Mouse (Mus musculus) CD4-positive, CD25-positive, alpha-beta regulatory T cell, adult 2 months (primary cell): ENCODE results near the gene Six5.
"Not testable (repeated sequence)": the region's sequence is repeated elsewhere in the genome, so short reads cannot be mapped to it uniquely, and the experiment has no call there.

Experiments used
- DNase-seq: peaks from one replicate; pipeline ENCODE4 v3.0.0-alpha.2; 2012; ENCODE audit warnings: low read depth, low spot score

Six5 gene

DNA sequence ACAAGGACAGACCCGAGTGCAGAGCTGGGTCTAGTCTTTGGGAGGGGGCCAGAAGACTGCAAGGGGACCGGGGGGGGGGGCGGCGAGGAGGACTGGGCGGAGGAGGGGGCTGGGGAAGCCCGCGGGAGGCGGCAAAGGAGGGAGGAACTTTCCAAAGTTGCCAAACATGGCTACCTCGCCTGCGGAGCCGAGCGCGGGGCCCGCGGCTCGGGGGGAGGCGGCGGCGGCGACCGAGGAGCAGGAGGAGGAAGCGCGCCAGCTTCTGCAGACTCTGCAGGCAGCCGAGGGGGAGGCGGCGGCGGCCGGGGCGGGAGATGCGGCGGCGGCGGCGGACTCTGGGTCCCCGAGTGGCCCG is at the start of gene Six5:
Gene Six5, plus strand, starts transcription at position 124 of the 355 bp plus-strand sequence.
- peak; percentile 71 for DNase-seq

DNA sequence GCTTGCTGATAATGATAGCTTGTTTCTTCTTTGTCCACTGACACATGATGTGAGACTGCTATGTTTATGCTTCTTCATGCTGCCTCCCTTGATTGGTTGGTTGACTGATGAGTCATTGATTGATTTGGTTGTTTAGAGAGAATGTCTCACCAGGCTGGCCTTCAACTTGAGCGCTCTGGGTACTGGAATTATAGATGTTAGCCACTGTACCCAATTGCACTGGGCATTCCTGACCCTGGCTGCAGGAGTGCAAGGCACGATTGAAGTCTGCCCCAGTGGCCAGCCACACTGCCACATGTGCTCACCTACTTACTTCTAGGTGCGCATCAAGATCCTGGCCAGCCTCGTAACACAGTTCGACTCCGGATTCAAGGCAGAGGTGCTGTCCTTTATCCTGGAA is 49.8 kb upstream of the Six5 start:
- DNase-seq = no peak

- DNase-seq = no peak
Measured at GRCm38 (mm10) chr7:19046286-19047069, 47.9 kb upstream of the Six5 start.

DNA sequence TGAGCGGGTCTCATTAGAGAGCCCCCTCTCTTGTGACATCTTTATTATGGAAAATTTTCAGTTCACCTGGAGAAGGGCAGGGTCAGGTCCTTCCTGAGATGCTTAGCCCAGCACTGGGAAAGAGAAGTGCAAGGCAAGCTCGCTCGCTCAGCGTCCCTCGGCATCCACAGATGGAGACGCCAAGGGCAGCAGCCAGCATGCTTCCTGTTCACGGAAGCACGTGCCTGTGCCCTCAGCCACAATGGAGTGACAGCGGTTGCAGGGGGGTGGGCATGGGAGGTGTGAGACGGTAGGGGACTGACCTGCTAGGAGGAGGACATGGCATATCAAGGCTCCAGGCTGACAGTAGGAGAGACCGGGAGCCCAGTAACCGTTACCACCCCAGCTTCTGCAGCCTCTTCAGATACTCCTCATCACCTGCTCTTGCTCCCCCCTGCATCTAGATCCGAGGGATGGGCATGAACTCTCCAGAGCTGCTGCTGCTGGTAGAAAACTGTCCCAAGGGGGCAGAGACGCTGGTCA is 46.3 kb upstream of the Six5 start:
- DNase-seq = no peak

- DNase-seq = no peak
Measured at GRCm38 (mm10) chr7:19049252-19049651, 45.1 kb upstream of the Six5 start.

- no peak for DNase-seq
Measured at GRCm38 (mm10) chr7:19050172-19050571, 44.2 kb upstream of the Six5 start.

DNA sequence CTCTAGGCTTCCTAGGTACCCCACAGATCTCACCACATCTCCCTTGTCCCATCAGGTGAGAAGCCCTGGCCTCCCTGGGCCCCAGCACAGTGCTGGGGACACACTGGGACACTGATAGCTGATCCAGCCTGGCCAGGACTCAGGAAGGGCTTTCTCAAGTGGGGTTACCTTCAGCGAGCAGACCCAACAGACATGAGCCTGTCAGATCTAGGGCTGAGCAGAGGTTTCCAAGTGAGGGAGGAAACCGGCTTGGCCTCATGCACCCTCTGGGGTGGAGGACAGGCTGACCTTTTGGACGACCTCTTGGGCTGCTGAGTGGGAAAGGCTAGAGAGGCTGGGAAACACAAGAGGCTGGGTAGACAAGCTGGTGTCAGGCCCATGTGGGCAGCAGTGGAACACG is 43.2 kb upstream of the Six5 start:
- DNase-seq = no peak

DNA sequence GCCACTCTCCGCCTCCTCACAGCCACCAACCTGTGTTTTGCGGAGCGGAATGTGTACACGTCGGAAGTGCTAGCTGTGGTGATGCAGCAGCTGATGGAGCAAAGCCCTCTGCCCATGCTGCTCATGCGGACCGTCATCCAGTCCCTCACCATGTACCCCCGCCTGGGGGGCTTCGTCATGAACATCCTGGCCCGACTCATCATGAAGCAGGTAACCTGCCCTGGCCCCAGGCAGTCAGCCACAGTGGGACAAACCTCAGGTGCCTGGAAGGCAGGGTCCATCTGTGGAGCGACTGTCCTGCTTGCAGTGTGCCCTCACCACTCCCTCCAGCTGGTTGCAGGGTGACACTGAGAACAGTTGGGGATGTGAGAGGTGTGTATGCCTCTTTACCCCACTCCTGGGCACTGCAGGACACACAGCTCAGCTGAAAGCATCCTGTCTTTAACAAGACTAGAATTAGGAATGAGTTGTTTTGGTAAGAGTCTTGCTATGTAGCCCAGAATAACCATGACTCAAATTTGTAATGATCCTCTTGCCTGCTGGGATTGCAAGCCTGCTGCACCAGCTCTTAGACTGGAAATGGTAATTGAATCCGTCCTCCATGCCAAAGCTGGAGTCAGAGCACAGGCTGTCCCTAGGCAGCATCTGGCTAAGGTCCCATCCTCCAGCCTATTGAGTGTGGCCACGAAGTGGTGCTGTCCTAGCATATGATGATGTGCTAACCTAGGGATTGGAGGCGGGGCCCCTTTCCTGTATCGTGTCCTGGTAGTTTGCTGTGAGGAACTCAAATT is 41.9 kb upstream of the Six5 start:
- no peak for DNase-seq

- DNase-seq = no peak
Measured at GRCm38 (mm10) chr7:19053136-19053532, 41.3 kb upstream of the Six5 start.

GRCm38 (mm10) chr7:19054047-19054776 is 40.2 kb upstream of the Six5 start, which contains the start of gene Rsph6a:
TSS of gene Rsph6a (plus strand) at chr7:19054690.
- peak; percentile 28 for DNase-seq

- DNase-seq = no peak
Measured at GRCm38 (mm10) chr7:19054777-19055076, 39.7 kb upstream of the Six5 start.

DNA sequence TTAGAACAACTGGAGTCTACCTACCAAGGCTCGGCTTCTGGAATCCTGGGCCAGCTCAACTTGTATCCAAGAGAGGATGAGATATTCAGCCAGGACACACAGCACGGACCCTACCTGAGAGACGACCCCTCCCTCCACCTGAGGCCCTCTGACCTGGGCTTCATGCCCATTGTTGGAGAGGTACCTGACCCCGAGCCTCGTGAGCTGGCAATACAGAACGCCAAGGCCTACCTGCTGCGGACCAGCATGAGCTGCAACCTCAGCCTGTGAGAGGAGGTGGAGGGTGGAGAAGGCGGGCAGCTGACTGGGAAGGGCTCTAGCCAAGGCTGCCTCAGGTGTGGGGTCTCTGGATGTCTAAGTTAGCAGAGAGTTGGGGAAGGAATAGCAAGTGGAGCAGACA is 39.3 kb upstream of the Six5 start:
- no peak for DNase-seq

- DNase-seq = no peak
Measured at GRCm38 (mm10) chr7:19057405-19057804, 37.0 kb upstream of the Six5 start.

GRCm38 (mm10) chr7:19065896-19066295 is 28.5 kb upstream of the Six5 start:
- no peak for DNase-seq

GRCm38 (mm10) chr7:19067063-19067462 is 27.3 kb upstream of the Six5 start:
- DNase-seq = no peak

DNA sequence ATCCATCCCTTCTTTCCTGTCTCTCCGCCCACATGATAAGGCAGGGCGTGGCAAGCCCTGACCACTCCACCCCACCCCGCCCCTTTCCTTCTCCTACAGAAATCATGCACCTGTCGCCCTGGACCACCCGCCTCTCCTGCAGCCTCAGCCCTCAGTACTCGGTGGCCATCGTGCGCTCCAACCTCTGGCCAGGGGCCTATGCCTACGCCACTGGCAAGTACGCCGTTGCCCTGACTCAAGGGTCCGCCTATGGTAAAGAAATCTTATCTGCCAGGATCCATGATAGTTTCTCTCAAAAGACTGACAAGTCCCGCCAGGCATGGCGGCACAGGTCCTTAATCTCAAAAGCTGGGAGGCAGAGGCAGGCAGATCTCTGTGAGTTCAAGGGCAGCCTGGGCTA is 26.5 kb upstream of the Six5 start:
- DNase-seq = no peak

DNA sequence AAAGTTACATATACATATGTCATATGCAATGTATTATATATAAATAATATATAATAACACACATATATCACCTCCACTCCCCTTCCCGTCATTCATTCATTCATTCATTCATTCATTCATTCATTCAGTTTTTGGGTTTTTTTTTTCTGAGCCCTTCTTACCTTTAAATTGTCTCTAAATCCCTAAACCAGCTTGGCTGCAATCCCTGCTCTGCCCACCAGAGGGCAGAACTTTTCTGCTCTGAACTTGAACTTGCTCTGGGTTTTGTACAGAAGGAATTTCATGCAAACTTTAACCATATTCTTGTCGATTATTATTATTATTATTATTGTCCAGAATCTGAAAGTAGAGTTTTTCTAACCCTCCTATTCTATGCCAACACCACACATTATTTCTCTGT is 25.7 kb upstream of the Six5 start:
- peak; percentile 89 for DNase-seq

GRCm38 (mm10) chr7:19069500-19069899 is 24.9 kb upstream of the Six5 start:
- DNase-seq = peak; percentile 67

- not testable (repeated sequence) for DNase-seq
Measured at GRCm38 (mm10) chr7:19071024-19071423, 23.4 kb upstream of the Six5 start.

DNA sequence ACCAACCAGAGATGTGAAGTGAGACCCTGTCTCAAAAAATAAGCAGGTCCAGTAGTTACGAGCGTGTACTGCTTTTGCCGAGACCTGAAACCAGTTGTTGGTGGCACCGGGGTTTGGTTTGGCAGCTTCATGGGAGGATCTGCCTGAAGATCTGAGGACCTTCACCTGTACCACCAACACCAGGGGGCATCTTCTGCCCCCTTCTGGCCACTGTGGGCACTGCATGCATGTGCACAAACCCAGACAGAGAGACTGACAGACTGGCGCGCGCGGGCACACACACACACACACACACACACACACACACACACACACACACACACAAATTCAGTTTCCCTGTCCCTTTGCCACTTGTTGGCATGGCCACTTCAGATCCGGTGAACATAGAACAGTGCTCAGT is 20.9 kb upstream of the Six5 start:
- peak; percentile 67 for DNase-seq

DNA sequence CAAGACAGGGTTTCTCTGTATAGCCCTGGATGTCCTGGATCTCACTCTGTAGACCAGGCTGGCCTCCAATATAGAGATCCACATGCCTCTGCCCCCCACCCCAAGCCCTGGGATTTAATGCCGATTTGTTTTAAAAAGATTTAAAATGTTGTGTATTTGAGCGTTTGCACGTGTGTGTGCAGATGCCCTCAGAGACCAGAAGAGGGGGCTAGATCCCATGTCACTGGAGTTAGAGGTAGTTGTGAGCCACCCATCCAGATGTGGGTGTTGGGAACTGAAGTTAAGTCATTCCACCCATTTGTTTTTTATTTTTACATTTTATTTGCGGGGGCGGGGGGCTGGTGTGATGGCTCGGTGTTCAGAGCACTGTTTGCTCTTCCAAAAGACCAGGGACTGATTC is 19.9 kb upstream of the Six5 start:
- no peak for DNase-seq

DNA sequence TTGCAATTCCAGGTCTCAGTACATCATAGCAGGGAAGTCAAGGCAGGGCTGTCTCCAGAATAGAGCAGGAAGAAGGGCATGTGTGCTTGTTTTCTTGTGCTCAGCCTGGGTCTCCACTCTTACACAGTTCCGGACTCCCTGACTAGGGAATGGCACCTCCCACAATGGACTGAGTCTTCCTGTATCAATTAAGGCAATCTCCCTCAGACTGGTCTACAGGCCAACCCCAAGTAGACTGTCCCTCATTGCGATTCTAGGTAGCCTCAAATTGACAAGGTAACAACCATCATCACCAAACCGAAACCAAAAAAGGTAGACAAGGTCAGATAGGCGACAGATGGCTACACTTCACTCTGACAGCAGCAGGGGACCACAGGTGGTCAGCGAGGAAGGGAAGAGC is 19.2 kb upstream of the Six5 start:
- no peak for DNase-seq
